Mouse (Mus musculus): ENCODE results near the gene Ttll3. TPM values are rescaled to one million over a fixed set of nuclear protein-coding genes. Genes with fewer than 3 reads are reported as not detected.

Ttll3 gene
- total and polyA plus RNA-seq, 3 experiments = 0.87 to 5.3 (median 4.4) TPM

GRCm38 (mm10) chr6:113366639-113367038, 22.4 kb upstream of the Ttll3 start:
- Histone ChIP-seq H3K4me1 (ENCODE audit: control insufficient read depth in 1 of 2, insufficient read depth in 2 of 2) (peaks cover 6% of the 10 kb centered on the region in 2 experiments), H3K27me3 (replicated peaks) (no peaks in the 10 kb centered on the region), H3K4me3 (replicated peaks in 1 of 3; ENCODE audit: low read depth in 2 of 3, low read length in 2 of 3, poor library complexity in 1 of 3) (no peak overlapping the region), H3K79me2 (replicated peaks; ENCODE audit: control insufficient read depth, extremely low read depth, insufficient read depth, poor library complexity, severe bottlenecking) (no peaks in the 10 kb centered on the region), H3K9ac (ENCODE audit: insufficient read depth, low read depth) (no peak overlapping the region), H3K9me3 (replicated peaks; ENCODE audit: low read length) (no peaks in the 10 kb centered on the region), H3K4me2 (ENCODE audit: insufficient read depth, low read depth, poor library complexity, severe bottlenecking) (no peak overlapping the region), H3K27ac (ENCODE audit: insufficient read depth, low read depth) (no peak overlapping the region), H3K36me3 (replicated peaks in 1 of 2; ENCODE audit: control insufficient read depth in 1 of 2, insufficient read depth in 1 of 2, low read length in 1 of 2) (peaks cover 43 to 51% of the 10 kb centered on the region in 2 experiments)
- dilution Hi-C loops (cut with MboI; ENCODE audit: extremely low pct_ligation_motif_present, extremely low pct_unique_long_range_greater_than_20kb, low sequenced_read_pairs) (no loop called here), in situ Hi-C loops (cut with MboI; ENCODE audit: low pct_ligation_motif_present, low pct_unique_long_range_greater_than_20kb, low sequenced_read_pairs) (no loop called here)
- TF ChIP-seq ETS1 (conservative IDR thresholded peaks at IDR 0.05; ENCODE audit: low read depth, low read length) = no peak
- TF ChIP-seq SMC3 (IDR thresholded peaks at IDR 0.05; ENCODE audit: low read depth, low read length) = no peak
- TF ChIP-seq IRF4 (IDR thresholded peaks at IDR 0.05; ENCODE audit: low read depth, low read length) = no peak
- TF ChIP-seq ZMIZ1 (IDR thresholded peaks at IDR 0.05; ENCODE audit: low read depth, low read length) = no peak
- TF ChIP-seq JUN (IDR thresholded peaks at IDR 0.05; ENCODE audit: insufficient read depth, low read depth, low read length) = no peak
- TF ChIP-seq ELF1 (IDR thresholded peaks at IDR 0.05; ENCODE audit: low read depth, low read length) = no peak
- TF ChIP-seq CTCF (conservative IDR thresholded peaks at IDR 0.05 in 1 of 2, IDR thresholded peaks at IDR 0.05 in 1 of 2; ENCODE audit: low read depth in 2 of 2, low read length in 2 of 2) = no peak
- TF ChIP-seq RCOR1 (conservative IDR thresholded peaks at IDR 0.05; ENCODE audit: low read depth, low read length) = no peak
- no peak for TF ChIP-seq KAT2A (IDR thresholded peaks at IDR 0.05; ENCODE audit: insufficient replicate concordance, low read length)
- TF ChIP-seq E2F4 (IDR thresholded peaks at IDR 0.05; ENCODE audit: insufficient replicate concordance, low read depth, low read length) = no peak
- no peak for TF ChIP-seq CHD2 (IDR thresholded peaks at IDR 0.05; ENCODE audit: low read length)
- no peak for TF ChIP-seq MYC (IDR thresholded peaks at IDR 0.05; ENCODE audit: low read depth, low read length)
- TF ChIP-seq TCF12 (IDR thresholded peaks at IDR 0.05; ENCODE audit: low read depth, low read length) = no peak
- no peak for TF ChIP-seq ZKSCAN1 (IDR thresholded peaks at IDR 0.05; ENCODE audit: borderline replicate concordance, low read depth, low read length)
- TF ChIP-seq EP300 (IDR thresholded peaks at IDR 0.05; ENCODE audit: low read length) = no peak
- DNase-seq (ENCODE audit: extremely low read depth) = no peak

GRCm38 (mm10) chr6:113367574-113367973, 21.5 kb upstream of the Ttll3 start:
- Histone ChIP-seq H3K27me3 (replicated peaks) (no peaks in the 10 kb centered on the region), H3K9ac (ENCODE audit: insufficient read depth, low read depth) (no peak overlapping the region), H3K36me3 (replicated peaks in 1 of 2; ENCODE audit: control insufficient read depth in 1 of 2, insufficient read depth in 1 of 2, low read length in 1 of 2) (peaks cover 51 to 60% of the 10 kb centered on the region in 2 experiments), H3K9me3 (replicated peaks; ENCODE audit: low read length) (no peaks in the 10 kb centered on the region), H3K4me2 (ENCODE audit: insufficient read depth, low read depth, poor library complexity, severe bottlenecking) (no peak overlapping the region), H3K27ac (ENCODE audit: insufficient read depth, low read depth) (no peak overlapping the region), H3K4me3 (replicated peaks in 1 of 3; ENCODE audit: low read depth in 2 of 3, low read length in 2 of 3, poor library complexity in 1 of 3) (no peak overlapping the region), H3K4me1 (ENCODE audit: control insufficient read depth in 1 of 2, insufficient read depth in 2 of 2) (no peaks in the 10 kb centered on the region), H3K79me2 (replicated peaks; ENCODE audit: control insufficient read depth, extremely low read depth, insufficient read depth, poor library complexity, severe bottlenecking) (no peaks in the 10 kb centered on the region)
- in situ Hi-C loops (cut with MboI; ENCODE audit: low pct_ligation_motif_present, low pct_unique_long_range_greater_than_20kb, low sequenced_read_pairs) (no loop called here), dilution Hi-C loops (cut with MboI; ENCODE audit: extremely low pct_ligation_motif_present, extremely low pct_unique_long_range_greater_than_20kb, low sequenced_read_pairs) (no loop called here)
- no peak for DNase-seq (ENCODE audit: extremely low read depth)
- TF ChIP-seq NELFE (IDR thresholded peaks at IDR 0.05; ENCODE audit: low read depth, low read length) = no peak
- TF ChIP-seq MXI1 (IDR thresholded peaks at IDR 0.05; ENCODE audit: low read depth, low read length) = no peak
- TF ChIP-seq JUN (IDR thresholded peaks at IDR 0.05; ENCODE audit: insufficient read depth, low read depth, low read length) = no peak
- TF ChIP-seq KAT2A (IDR thresholded peaks at IDR 0.05; ENCODE audit: insufficient replicate concordance, low read length) = no peak
- no peak for TF ChIP-seq ELF1 (IDR thresholded peaks at IDR 0.05; ENCODE audit: low read depth, low read length)
- TF ChIP-seq BHLHE40 (IDR thresholded peaks at IDR 0.05; ENCODE audit: low read depth, low read length) = no peak
- no peak for TF ChIP-seq ZNF384 (IDR thresholded peaks at IDR 0.05; ENCODE audit: low read depth, low read length)
- no peak for TF ChIP-seq SMC3 (IDR thresholded peaks at IDR 0.05; ENCODE audit: low read depth, low read length)
- TF ChIP-seq CHD1 (IDR thresholded peaks at IDR 0.05; ENCODE audit: low read depth, low read length) = no peak
- no peak for TF ChIP-seq MEF2A (IDR thresholded peaks at IDR 0.05; ENCODE audit: borderline replicate concordance, low read depth, low read length)
- no peak for TF ChIP-seq IRF4 (IDR thresholded peaks at IDR 0.05; ENCODE audit: low read depth, low read length)
- TF ChIP-seq TCF12 (IDR thresholded peaks at IDR 0.05; ENCODE audit: low read depth, low read length) = no peak
- TF ChIP-seq E2F4 (IDR thresholded peaks at IDR 0.05; ENCODE audit: insufficient replicate concordance, low read depth, low read length) = no peak

Measured in CH12.LX (cell line).